Comparison of ENCODE assay signal across 13 mouse cellular contexts in the genomic region with DNA sequence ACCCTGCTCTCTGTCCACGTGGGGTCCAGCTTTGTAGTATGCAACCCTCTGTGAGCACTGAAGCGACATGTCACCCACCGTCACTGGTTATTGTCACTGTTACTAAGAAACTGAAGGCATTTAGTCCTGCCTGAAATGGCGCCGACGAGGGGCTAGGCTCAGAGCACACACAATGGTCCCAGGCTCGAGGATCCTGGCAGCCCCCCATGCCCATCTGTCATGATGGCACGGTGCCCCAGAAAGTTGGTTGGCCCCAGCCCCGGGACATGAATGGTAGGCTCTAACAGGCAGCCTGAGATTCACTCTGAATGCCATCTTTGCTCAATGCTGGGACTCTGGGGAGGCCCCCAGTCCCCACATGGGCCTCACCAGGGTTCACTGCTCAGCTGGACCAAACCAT.
DNase-seq lines count a peak whose midpoint lies in the region; ATAC-seq lines count a peak whose summit lies in the region.
"Had no signal": no experiment of that assay in that cellular context is flagged by ENCODE, and none has a peak within 500 bp of the region (broad histone marks: within the 10 kb centered on the region; RNA-seq: fewer than 3 reads in every experiment).

No protein-coding gene starts in this region.

- WGBS in hindbrain, embryonic 15.5 days, result 28% methylated on average over 9 of the region's 9 CpGs
- 32% methylated on average over 9 of the region's 9 CpGs for WGBS in neural tube, embryonic 14.5 days

- no peak overlapping the region for H3K4me2 ChIP-seq in hindbrain, embryonic 15.5 days
- no peak overlapping the region for H3K4me2 ChIP-seq in neural tube, embryonic 14.5 days (ENCODE audit: low read depth, low read length)
- H3K4me2 ChIP-seq: embryonic facial prominence, embryonic 15.5 days; liver, embryonic 15.5 days had no signal

- ATAC-seq in cerebellum, adult (ENCODE audit: insufficient number of reproducible peaks, low FRiP score, low TSS enrichment), result no peak
- ATAC-seq in hindbrain, embryonic 15.5 days (ENCODE audit: low FRiP score, low read depth), result peak; percentile 83
- ATAC-seq in neural tube, embryonic 14.5 days (ENCODE audit: low read depth), result peak; percentile 85

- H3K36me3 ChIP-seq in hindbrain, embryonic 15.5 days, result no peaks in the 10 kb centered on the region
- no peaks in the 10 kb centered on the region for H3K36me3 ChIP-seq in neural tube, embryonic 14.5 days (ENCODE audit: control insufficient read depth, insufficient read depth, low read length)
- H3K36me3 ChIP-seq: embryonic facial prominence, embryonic 15.5 days; liver, embryonic 15.5 days had no signal

- no peak overlapping the region for H3K9ac ChIP-seq in hindbrain, embryonic 15.5 days
- H3K9ac ChIP-seq in neural tube, embryonic 14.5 days (replicated peaks; ENCODE audit: low read depth, low read length), result no peak overlapping the region
- H3K9ac ChIP-seq: embryonic facial prominence, embryonic 15.5 days; liver, embryonic 15.5 days had no signal

- H3K27ac ChIP-seq in hindbrain, embryonic 15.5 days (replicated peaks), result peak overlapping the region; percentile 75
- H3K27ac ChIP-seq in neural tube, embryonic 14.5 days (ENCODE audit: low read depth, low read length), result peak overlapping the region; percentile 46
- H3K27ac ChIP-seq: embryonic facial prominence, embryonic 15.5 days; liver, embryonic 15.5 days had no signal

- DNase-seq in cerebellum, adult 9-10 months, result peak; percentile 54
- peak; percentile 38 for DNase-seq in retina, postnatal 1 day
- DNase-seq in retina, embryonic 14.5 days (ENCODE audit: low spot score), result no peak
- DNase-seq in kidney, postnatal 14 days, result no peak
- DNase-seq in thymus, adult 18-20 months, result no peak
- DNase-seq: kidney, postnatal 10 days; lung, postnatal 14 days; thymus, postnatal 4 days had no signal

- no peak overlapping the region for H3K4me3 ChIP-seq in hindbrain, embryonic 15.5 days
- H3K4me3 ChIP-seq in neural tube, embryonic 14.5 days (ENCODE audit: low read depth, low read length), result no peak overlapping the region
- H3K4me3 ChIP-seq: embryonic facial prominence, embryonic 15.5 days; liver, embryonic 15.5 days had no signal

- H3K9me3 ChIP-seq in hindbrain, embryonic 15.5 days, result no peaks in the 10 kb centered on the region
- no peaks in the 10 kb centered on the region for H3K9me3 ChIP-seq in neural tube, embryonic 14.5 days (ENCODE audit: control insufficient read depth, low read length)
- H3K9me3 ChIP-seq: embryonic facial prominence, embryonic 15.5 days; liver, embryonic 15.5 days had no signal

- peaks cover 50% of the 10 kb centered on the region for H3K4me1 ChIP-seq in hindbrain, embryonic 15.5 days (replicated peaks)
- peaks cover 15% of the 10 kb centered on the region; the same call in 1 of the 2 replicates for H3K4me1 ChIP-seq in neural tube, embryonic 14.5 days (ENCODE audit: control insufficient read depth, insufficient read depth, low read length)
- H3K4me1 ChIP-seq: liver, embryonic 15.5 days had no signal

- H3K27me3 ChIP-seq in hindbrain, embryonic 15.5 days, result no peaks in the 10 kb centered on the region
- H3K27me3 ChIP-seq in neural tube, embryonic 14.5 days (ENCODE audit: control insufficient read depth, insufficient read depth, low read length), result no peaks in the 10 kb centered on the region
- H3K27me3 ChIP-seq: embryonic facial prominence, embryonic 15.5 days; liver, embryonic 15.5 days had no signal

Comparison
In these comparisons a context has a peak if more than half of its experiments do, and no peak if none do; other contexts are left out.
1. DNase-seq: peak in cerebellum, adult 9-10 months (single experiment) and retina, postnatal 1 day (single experiment); none in retina, embryonic 14.5 days (single experiment), kidney, postnatal 14 days (single experiment) and thymus, adult 18-20 months (0 of 2).